Mouse (Mus musculus) adrenal gland, postnatal 14 days (tissue): ENCODE results near the gene Slco2a1. TPM values are rescaled to one million over a fixed set of nuclear protein-coding genes. Genes with fewer than 3 reads are reported as not detected.
A peak's percentile ranks its signal among the peaks of the same experiment; 100 is the strongest.

ENCODE experiments used
- DNase-seq: peaks from one replicate; pipeline ENCODE4 v3.0.0; 2021; ENCODE audit warnings: mixed read lengths
- total RNA-seq: library from RNA; stranded (reverse); gene quantifications from 2 replicates; pipeline ENCODE4 v1.2.3, GENCODE M21; 2021

The Slco2a1 gene
- total RNA-seq, 1 experiment from 2014 or later, result 6.2 TPM

- DNase-seq, result no peak
Observed at GRCm38 (mm10) chr9:103118651-103119275, 130.3 kb downstream of the Slco2a1 start.

DNA sequence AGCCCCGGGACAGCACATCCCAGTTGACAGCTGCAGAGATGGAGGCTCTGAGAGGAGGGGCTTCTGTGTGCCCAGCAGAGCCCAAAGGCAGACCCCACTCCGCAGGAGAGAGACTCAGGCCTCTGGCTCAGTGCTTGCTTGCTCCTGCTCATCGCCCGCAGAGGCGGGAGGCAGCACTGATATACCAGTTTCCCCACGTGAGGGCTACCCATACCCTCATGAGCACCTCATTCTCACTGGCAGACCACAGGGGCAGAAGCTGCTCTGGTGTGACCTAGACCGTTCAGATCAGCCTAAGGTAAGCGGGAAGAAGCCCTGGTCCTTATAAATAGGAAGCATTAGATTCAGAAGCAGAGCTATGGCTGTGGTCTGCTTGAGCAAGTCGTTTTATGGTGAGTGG is 131.3 kb downstream of the Slco2a1 start:
- DNase-seq, result no peak

DNA sequence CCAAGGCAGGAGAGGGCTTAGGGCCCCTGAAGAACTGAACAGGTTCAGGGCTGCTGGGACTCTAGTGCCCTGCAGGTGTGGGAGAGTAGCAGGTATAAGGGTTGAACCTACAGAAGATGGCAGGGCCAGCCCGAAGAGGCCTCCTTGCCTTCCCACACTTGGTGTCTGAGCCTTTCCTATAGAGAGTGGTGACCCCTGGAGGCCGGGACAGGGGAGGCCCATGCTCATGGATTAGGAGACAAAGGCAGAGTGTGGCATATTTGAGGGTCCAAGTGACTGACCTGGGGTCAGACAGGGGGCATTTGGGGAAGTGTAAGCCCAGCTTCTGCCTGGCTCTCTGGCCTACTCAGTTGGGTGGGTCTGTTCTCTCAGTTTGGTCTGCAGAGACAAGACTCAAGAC is 131.7 kb downstream of the Slco2a1 start:
- DNase-seq, result no peak

- no peak for DNase-seq
Observed at GRCm38 (mm10) chr9:103121546-103121945, 133.0 kb downstream of the Slco2a1 start.

- no peak for DNase-seq
Observed at GRCm38 (mm10) chr9:103124746-103125145, 136.2 kb downstream of the Slco2a1 start.

- DNase-seq, result no peak
Observed at GRCm38 (mm10) chr9:103133493-103134124, 145.1 kb downstream of the Slco2a1 start.

- peak; percentile 29 for DNase-seq
Observed at GRCm38 (mm10) chr9:103134450-103135030, 146.0 kb downstream of the Slco2a1 start.

DNA sequence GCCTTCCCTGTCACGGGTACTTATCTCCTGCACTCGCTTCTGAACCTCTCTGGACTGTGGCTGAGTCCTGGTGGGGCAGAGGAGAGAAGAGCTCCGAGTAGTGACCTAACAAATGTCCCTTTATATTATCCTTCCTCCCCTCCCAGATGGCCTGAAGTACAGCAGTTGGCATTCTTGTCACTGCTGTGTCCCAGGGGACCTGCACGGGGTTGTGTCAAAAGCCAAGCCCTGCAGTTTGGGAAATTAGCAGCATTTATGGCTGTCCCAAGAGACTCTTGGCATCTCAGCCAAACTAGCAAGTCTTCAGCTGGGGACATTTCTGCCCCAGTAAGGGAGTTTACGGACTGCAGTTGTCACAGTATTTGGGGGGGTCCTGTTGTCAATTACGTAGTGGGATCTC is 151.0 kb downstream of the Slco2a1 start:
- peak; percentile 69 for DNase-seq

DNA sequence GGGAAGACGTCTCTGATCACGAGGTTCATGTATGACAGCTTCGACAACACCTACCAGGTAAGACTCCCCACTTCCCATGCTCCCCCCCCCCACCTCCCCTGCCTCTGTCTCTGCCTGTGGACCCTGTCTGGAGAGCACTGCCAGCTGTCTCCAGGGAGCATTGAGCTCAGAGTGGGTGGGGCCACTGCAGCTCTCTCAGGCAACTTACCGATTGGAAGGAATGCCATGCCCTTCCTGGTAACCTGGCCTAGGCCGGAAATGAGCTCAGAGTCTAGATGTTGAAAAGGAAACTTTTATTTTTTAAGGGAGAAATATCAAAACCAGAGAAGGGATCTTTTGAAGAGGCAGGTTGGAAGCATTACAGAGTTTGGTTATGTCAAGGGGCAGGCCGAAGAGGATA is 151.9 kb downstream of the Slco2a1 start:
- DNase-seq, result no peak

GRCm38 (mm10) chr9:103141266-103141665 is 152.8 kb downstream of the Slco2a1 start:
- DNase-seq, result no peak

DNA sequence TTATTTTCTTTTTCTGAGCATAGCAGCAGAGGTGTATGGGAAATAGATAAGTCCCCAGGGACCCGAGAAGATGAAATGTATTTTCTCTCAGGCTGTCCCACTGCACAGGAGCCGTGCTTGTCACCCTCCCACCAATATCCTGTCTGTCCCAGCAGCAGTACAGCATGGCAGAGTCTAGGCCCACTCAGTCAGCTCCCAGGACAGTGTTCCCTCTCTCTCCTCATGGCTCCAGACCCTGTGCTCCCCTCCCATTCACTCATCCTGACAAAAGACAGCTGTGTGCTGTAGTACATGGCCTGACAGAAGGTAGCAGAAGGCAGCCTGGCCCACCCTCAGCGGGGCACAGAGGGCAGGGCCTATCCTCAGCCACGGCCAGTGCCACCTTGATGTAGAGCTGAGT is 155.4 kb downstream of the Slco2a1 start:
- DNase-seq, result no peak

GRCm38 (mm10) chr9:103145351-103145750 is 156.8 kb downstream of the Slco2a1 start:
- DNase-seq, result no peak

Other genes starting within 250 kb of the Slco2a1 start
- 54.6 and 56.0 TPM in 2 replicates for gene Ryk, start 153.8 kb upstream of the Slco2a1 start, total RNA-seq
- gene Rab6b, start 123.1 kb downstream of the Slco2a1 start, total RNA-seq, result 3.1 and 9.2 TPM in 2 replicates
- gene Srprb, start 213.4 kb downstream of the Slco2a1 start, total RNA-seq, result 27.0 and 32.0 TPM in 2 replicates
- gene Gm20425, start 241.6 kb downstream of the Slco2a1 start, total RNA-seq, result 15.2 and 22.4 TPM in 2 replicates
- 247 and 3,461 TPM in 2 replicates for gene Trf, start 241.7 kb downstream of the Slco2a1 start, total RNA-seq